Mouse (Mus musculus) lung, postnatal 0 days (tissue): ENCODE data around the gene Eml1. TPM values are rescaled to one million over a fixed set of nuclear protein-coding genes. Genes with fewer than 3 reads are reported as not detected.
A peak's percentile ranks its signal among the peaks of the same experiment; 100 is the strongest.

ENCODE experiments used
- ATAC-seq: fragments of 200-750 bp; cut with Nextera tagmentation; 2 replicates; pipeline ENCODE4 v1.8.0; 2017; ENCODE audit warnings: moderate library complexity
- DNase-seq: peaks from one replicate; pipeline ENCODE4 v3.0.0-alpha.2; 2016; ENCODE audit warnings: low spot score
- H3K27ac ChIP-seq: fragments of 300-500 bp; sonication (generic); 2 replicates; pipeline ENCODE4 v1.5.1; 2014; ENCODE audit warnings: antibody characterized with exemption, mild to moderate bottlenecking, low read length, mixed read lengths
- H3K27me3 ChIP-seq: fragments of 300-500 bp; sonication (generic); replicated peaks from 2 replicates; pipeline ENCODE4 v1.6.1; 2014; ENCODE audit warnings: low read length, mixed read lengths; ENCODE audit not compliant: insufficient read depth
- H3K36me3 ChIP-seq: fragments of 300-500 bp; sonication (generic); 2 replicates; pipeline ENCODE4 v1.6.1; 2014; ENCODE audit warnings: low read length, mixed read lengths; ENCODE audit not compliant: insufficient read depth
- H3K4me1 ChIP-seq: fragments of 300-500 bp; sonication (generic); 2 replicates; pipeline ENCODE4 v1.6.1; 2014; ENCODE audit warnings: antibody characterized with exemption, low read depth, low read length, mixed read lengths; ENCODE audit not compliant: insufficient read depth
- H3K4me2 ChIP-seq: fragments of 300-500 bp; sonication (generic); replicated peaks from 2 replicates; pipeline ENCODE4 v1.6.1; 2014; ENCODE audit warnings: low read depth, mild to moderate bottlenecking, low read length, moderate library complexity, mixed read lengths
- H3K4me3 ChIP-seq: fragments of 300-500 bp; sonication (generic); 2 replicates; pipeline ENCODE4 v1.5.1; 2014; ENCODE audit warnings: low read depth, low read length
- H3K9ac ChIP-seq: fragments of 300-500 bp; sonication (generic); replicated peaks from 2 replicates; pipeline ENCODE4 v1.6.1; 2014; ENCODE audit warnings: low read depth, mild to moderate bottlenecking
- H3K9me3 ChIP-seq: fragments of 300-500 bp; sonication (generic); 2 replicates; pipeline ENCODE4 v1.6.1; 2016; ENCODE audit warnings: low read length, mixed read lengths
- CTCF ChIP-seq: IDR thresholded peaks from 2 replicates; pipeline ENCODE4 v1.5.1; 2016; ENCODE audit warnings: antibody characterized with exemption, mild to moderate bottlenecking
- EP300 ChIP-seq: IDR thresholded peaks from 2 replicates; pipeline ENCODE4 v1.6.1; 2016; ENCODE audit warnings: antibody characterized with exemption, mild to moderate bottlenecking, control low read depth
- WGBS: fragments of 180-500 bp; shearing (Covaris S2); extraction: QIAGEN DNeasy Blood & Tissue Kit; methylation state at CpG from one replicate; pipeline ENCODE4 v1.1.7; 2014; 5-methylcytosine and 5-hydroxymethylcytosine counted together
- polyA plus RNA-seq: library from polyadenylated mRNA; unstranded; fragments of >200 nt; fragmentation: Nextera tagmentation; extraction: Ambion mirVana; gene quantifications from 2 replicates; pipeline ENCODE4 v1.2.1, GENCODE M21; 2015

Gene Eml1
- polyA plus RNA-seq, 1 experiment from 2014 or later: 55.0 TPM

- ATAC-seq (no peak; the same call in 1 of the 2 replicates), DNase-seq (no peak)
- no peak overlapping the region for H3K9ac ChIP-seq
- H3K27me3 ChIP-seq: no peaks in the 10 kb centered on the region
- TF ChIP-seq CTCF: no peak
- TF ChIP-seq EP300: no peak
- no peaks in the 10 kb centered on the region for H3K36me3 ChIP-seq
- peaks cover 4% of the 10 kb centered on the region; the same call in 1 of the 2 replicates for H3K4me1 ChIP-seq
- no peaks in the 10 kb centered on the region for H3K9me3 ChIP-seq
- 73% methylated on average over 8 of the region's 8 CpGs for WGBS
- no peak overlapping the region for H3K27ac ChIP-seq
- H3K4me3 ChIP-seq: no peak overlapping the region
- H3K4me2 ChIP-seq: no peak overlapping the region
Observed at GRCm38 (mm10) chr12:108453561-108454044, 82.8 kb downstream of the Eml1 start.

GRCm38 (mm10) chr12:108455004-108455403 is 84.2 kb downstream of the Eml1 start:
- no peak overlapping the region for H3K9ac ChIP-seq
- WGBS: 71% methylated on average over 4 of the region's 4 CpGs
- H3K36me3 ChIP-seq: no peaks in the 10 kb centered on the region
- H3K4me3 ChIP-seq: no peak overlapping the region
- no peak for ATAC-seq
- H3K27me3 ChIP-seq: no peaks in the 10 kb centered on the region
- TF ChIP-seq EP300 (no peak), CTCF (no peak)
- no peak overlapping the region for H3K27ac ChIP-seq
- no peak overlapping the region for H3K4me2 ChIP-seq
- DNase-seq: no peak
- peaks cover 4% of the 10 kb centered on the region; the same call in 1 of the 2 replicates for H3K4me1 ChIP-seq
- H3K9me3 ChIP-seq: no peaks in the 10 kb centered on the region

- Histone ChIP-seq H3K9me3 (no peaks in the 10 kb centered on the region), H3K4me2 (no peak overlapping the region), H3K27me3 (no peaks in the 10 kb centered on the region), H3K36me3 (no peaks in the 10 kb centered on the region), H3K9ac (no peak overlapping the region), H3K4me3 (no peak overlapping the region), H3K27ac (no peak overlapping the region), H3K4me1 (no peaks in the 10 kb centered on the region)
- 94% methylated on average over 1 of the region's 1 CpGs for WGBS
- DNase-seq (no peak), ATAC-seq (no peak)
- TF ChIP-seq CTCF (no peak), EP300 (no peak)
Observed at GRCm38 (mm10) chr12:108472898-108473297, 102.1 kb downstream of the Eml1 start.

- Histone ChIP-seq H3K27ac (no peak overlapping the region), H3K4me1 (no peaks in the 10 kb centered on the region), H3K36me3 (no peaks in the 10 kb centered on the region), H3K9ac (no peak overlapping the region), H3K4me3 (no peak overlapping the region), H3K4me2 (no peak overlapping the region), H3K27me3 (no peaks in the 10 kb centered on the region), H3K9me3 (no peaks in the 10 kb centered on the region)
- TF ChIP-seq EP300 (no peak), CTCF (no peak)
- ATAC-seq: no peak
- no peak for DNase-seq
- 71% methylated on average over 3 of the region's 3 CpGs for WGBS
Observed at GRCm38 (mm10) chr12:108474440-108474839, 103.7 kb downstream of the Eml1 start.

GRCm38 (mm10) chr12:108478714-108479113 is 108.0 kb downstream of the Eml1 start:
- DNase-seq (no peak), ATAC-seq (peak; percentile 50)
- no peak for TF ChIP-seq EP300
- TF ChIP-seq CTCF: no peak
- Histone ChIP-seq H3K4me2 (no peak overlapping the region), H3K4me1 (no peaks in the 10 kb centered on the region), H3K27ac (no peak overlapping the region), H3K9ac (no peak overlapping the region), H3K27me3 (no peaks in the 10 kb centered on the region), H3K4me3 (no peak overlapping the region), H3K9me3 (no peaks in the 10 kb centered on the region), H3K36me3 (no peaks in the 10 kb centered on the region)
- 38% methylated on average over 5 of the region's 5 CpGs for WGBS

GRCm38 (mm10) chr12:108480704-108481365 is 110.1 kb downstream of the Eml1 start:
- no peak overlapping the region for H3K4me2 ChIP-seq
- H3K4me1 ChIP-seq: no peaks in the 10 kb centered on the region
- TF ChIP-seq CTCF: no peak
- no peak for TF ChIP-seq EP300
- no peaks in the 10 kb centered on the region for H3K9me3 ChIP-seq
- no peak overlapping the region for H3K9ac ChIP-seq
- no peak overlapping the region for H3K27ac ChIP-seq
- DNase-seq: no peak
- 30% methylated on average over 9 of the region's 9 CpGs for WGBS
- ATAC-seq: no peak
- no peaks in the 10 kb centered on the region for H3K27me3 ChIP-seq
- no peaks in the 10 kb centered on the region for H3K36me3 ChIP-seq
- H3K4me3 ChIP-seq: no peak overlapping the region
